In genomic region chr7:120878271-120878670, GRCm38 (mm10) we compare ENCODE assay signal across 17 mouse cellular contexts. TPM values are rescaled to one million over a fixed set of nuclear protein-coding genes. Genes with fewer than 3 reads are reported as not detected.
DNase-seq lines count a peak whose midpoint lies in the region; ATAC-seq lines count a peak whose summit lies in the region.
"Had no signal": no experiment of that assay in that cellular context is flagged by ENCODE, and none has a peak within 500 bp of the region (broad histone marks: within the 10 kb centered on the region; RNA-seq: fewer than 3 reads in every experiment).

No protein-coding gene starts in this region.

- H3K27me3 ChIP-seq in hindbrain, embryonic 14.5 days (ENCODE audit: control insufficient read depth, insufficient read depth, low read length): no peaks in the 10 kb centered on the region
- H3K27me3 ChIP-seq in hindbrain, embryonic 11.5 days (ENCODE audit: control insufficient read depth, insufficient read depth, low read length): no peaks in the 10 kb centered on the region
- H3K27me3 ChIP-seq in neural tube, embryonic 15.5 days (replicated peaks): no peaks in the 10 kb centered on the region
- H3K27me3 ChIP-seq: embryonic facial prominence, embryonic 12.5 days had no signal

- no peak overlapping the region for H3K27ac ChIP-seq in hindbrain, embryonic 14.5 days
- no peak overlapping the region for H3K27ac ChIP-seq in hindbrain, embryonic 11.5 days (ENCODE audit: low read depth, low read length)
- H3K27ac ChIP-seq in neural tube, embryonic 15.5 days (replicated peaks): no peak overlapping the region
- H3K27ac ChIP-seq: embryonic facial prominence, embryonic 12.5 days had no signal

- H3K36me3 ChIP-seq in hindbrain, embryonic 14.5 days (replicated peaks; ENCODE audit: control insufficient read depth, insufficient read depth): peaks cover 18% of the 10 kb centered on the region
- H3K36me3 ChIP-seq in hindbrain, embryonic 11.5 days (ENCODE audit: control insufficient read depth, insufficient read depth, low read length): no peaks in the 10 kb centered on the region
- H3K36me3 ChIP-seq in neural tube, embryonic 15.5 days: peaks cover 27% of the 10 kb centered on the region

- H3K9ac ChIP-seq in hindbrain, embryonic 14.5 days: no peak overlapping the region
- no peak overlapping the region for H3K9ac ChIP-seq in hindbrain, embryonic 11.5 days (ENCODE audit: low read depth, low read length)
- H3K9ac ChIP-seq in neural tube, embryonic 15.5 days (replicated peaks): no peak overlapping the region
- H3K9ac ChIP-seq: embryonic facial prominence, embryonic 12.5 days had no signal

- DNase-seq in cerebellum, postnatal 10 days: peak; percentile 40 to 63
- no peak for DNase-seq in cerebellum, postnatal 4 days (ENCODE audit: low spot score in 2 of 2)
- no peak for DNase-seq in hindbrain, embryonic 14.5 days (ENCODE audit: low spot score)
- no peak for DNase-seq in hindbrain, embryonic 11.5 days (ENCODE audit: low spot score)
- peak; percentile 34 for DNase-seq in right cerebral cortex, postnatal 25 days
- DNase-seq in right cerebral cortex, postnatal 10 days (ENCODE audit: low spot score in 2 of 2): no peak
- peak; percentile 65 for DNase-seq in telencephalon, adult 2 months (ENCODE audit: low read depth, low spot score)
- DNase-seq: adrenal gland, postnatal 25 days; gastrocnemius, postnatal 10 days; heart, postnatal 14 days; kidney, adult 2 months; kidney, postnatal 25 days had no signal

- no peaks in the 10 kb centered on the region for H3K4me1 ChIP-seq in hindbrain, embryonic 14.5 days (replicated peaks; ENCODE audit: control insufficient read depth, insufficient read depth, low read length)
- H3K4me1 ChIP-seq in hindbrain, embryonic 11.5 days (replicated peaks; ENCODE audit: control insufficient read depth, insufficient read depth, low read length): no peaks in the 10 kb centered on the region
- H3K4me1 ChIP-seq in neural tube, embryonic 15.5 days: no peaks in the 10 kb centered on the region
- H3K4me1 ChIP-seq: embryonic facial prominence, embryonic 12.5 days had no signal

- H3K4me3 ChIP-seq in hindbrain, embryonic 14.5 days (replicated peaks; ENCODE audit: low read length): no peak overlapping the region
- no peak overlapping the region for H3K4me3 ChIP-seq in hindbrain, embryonic 11.5 days (ENCODE audit: low read depth, low read length)
- H3K4me3 ChIP-seq in neural tube, embryonic 15.5 days (replicated peaks): no peak overlapping the region
- H3K4me3 ChIP-seq: embryonic facial prominence, embryonic 12.5 days had no signal

- H3K4me2 ChIP-seq in hindbrain, embryonic 14.5 days (replicated peaks): no peak overlapping the region
- H3K4me2 ChIP-seq in hindbrain, embryonic 11.5 days (replicated peaks; ENCODE audit: low read depth, low read length): no peak overlapping the region
- no peak overlapping the region for H3K4me2 ChIP-seq in neural tube, embryonic 15.5 days
- H3K4me2 ChIP-seq: embryonic facial prominence, embryonic 12.5 days; midbrain, embryonic 11.5 days had no signal

- ATAC-seq in hindbrain, embryonic 14.5 days (ENCODE audit: low FRiP score): 0 out of 2 replicates have a peak, but pooled peaks have one; percentile 43
- ATAC-seq in hindbrain, embryonic 11.5 days (ENCODE audit: low FRiP score): no peak
- no peak for ATAC-seq in neural tube, embryonic 15.5 days (ENCODE audit: low FRiP score)
- ATAC-seq: activated CD4-positive, CD25-positive, alpha-beta regulatory T cell, adult 4 months; forebrain, embryonic 14.5 days had no signal

- WGBS in hindbrain, embryonic 14.5 days: 70% methylated on average over 6 of the region's 6 CpGs
- 85% methylated on average over 6 of the region's 6 CpGs for WGBS in hindbrain, embryonic 11.5 days
- 57% methylated on average over 6 of the region's 6 CpGs for WGBS in neural tube, embryonic 15.5 days

- no peaks in the 10 kb centered on the region for H3K9me3 ChIP-seq in hindbrain, embryonic 14.5 days (ENCODE audit: control insufficient read depth, low read length)
- no peaks in the 10 kb centered on the region for H3K9me3 ChIP-seq in hindbrain, embryonic 11.5 days (ENCODE audit: control insufficient read depth, low read length)
- no peaks in the 10 kb centered on the region for H3K9me3 ChIP-seq in neural tube, embryonic 15.5 days (replicated peaks)
- H3K9me3 ChIP-seq: embryonic facial prominence, embryonic 12.5 days had no signal

RNA-seq across cellular contexts. Expression of gene Eef2k, which starts 35.6 kb away (rescaled TPM):
- polyA plus RNA-seq in hindbrain, embryonic 14.5 days (2014; fragmentation: Nextera tagmentation; extraction: Ambion mirVana): 15.0 and 15.9 TPM in 2 replicates
- polyA plus RNA-seq in hindbrain, embryonic 11.5 days (2014; fragmentation: Nextera tagmentation; extraction: Ambion mirVana): 8.5 and 10.2 TPM in 2 replicates
- polyA plus RNA-seq in neural tube, embryonic 15.5 days (2015; fragmentation: Nextera tagmentation; extraction: Ambion mirVana): 33.5 and 40.6 TPM in 2 replicates

RNA-seq across cellular contexts. Expression of gene Polr3e, which starts 39.3 kb away (rescaled TPM):
- polyA plus RNA-seq in hindbrain, embryonic 14.5 days (2014; fragmentation: Nextera tagmentation; extraction: Ambion mirVana): 16.6 and 17.9 TPM in 2 replicates
- polyA plus RNA-seq in hindbrain, embryonic 11.5 days (2014; fragmentation: Nextera tagmentation; extraction: Ambion mirVana): 16.4 and 17.1 TPM in 2 replicates
- polyA plus RNA-seq in neural tube, embryonic 15.5 days (2015; fragmentation: Nextera tagmentation; extraction: Ambion mirVana): 23.4 and 26.4 TPM in 2 replicates

Comparison
In these comparisons a context has a peak if more than half of its experiments do, and no peak if none do; other contexts are left out.
1. DNase-seq: peak in cerebellum, postnatal 10 days (2 of 2), right cerebral cortex, postnatal 25 days (single experiment) and telencephalon, adult 2 months (single experiment); none in cerebellum, postnatal 4 days (0 of 2), hindbrain, embryonic 14.5 days (single experiment), hindbrain, embryonic 11.5 days (single experiment) and right cerebral cortex, postnatal 10 days (0 of 2).